Mouse (Mus musculus): Measurements from ENCODE around the gene Nr1h2. TPM values are rescaled to one million over a fixed set of nuclear protein-coding genes. Genes with fewer than 3 reads are reported as not detected.

Gene Nr1h2
- total RNA-seq, 2 experiments from 2014 or later, result 32.0 to 34.4 TPM

DNA sequence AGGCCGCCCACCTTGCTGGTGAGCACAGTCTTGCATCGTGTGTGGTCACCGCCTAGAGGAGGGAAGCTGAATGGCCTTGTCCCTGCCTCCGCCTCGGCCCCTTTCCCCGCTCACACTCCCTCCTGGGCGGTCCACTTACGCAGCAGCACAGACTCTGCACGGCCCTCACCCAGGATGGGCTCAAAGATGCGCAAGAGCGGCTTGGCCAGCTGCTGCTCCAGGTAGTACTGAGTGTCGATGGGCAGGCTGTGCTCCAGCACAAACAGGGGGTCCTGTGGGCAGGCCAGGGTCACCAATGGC, 20.1 kb downstream of the Nr1h2 start:
- ATAC-seq (replicated peaks; ENCODE audit: low FRiP score, poor library complexity, severe bottlenecking), result no peak

DNA sequence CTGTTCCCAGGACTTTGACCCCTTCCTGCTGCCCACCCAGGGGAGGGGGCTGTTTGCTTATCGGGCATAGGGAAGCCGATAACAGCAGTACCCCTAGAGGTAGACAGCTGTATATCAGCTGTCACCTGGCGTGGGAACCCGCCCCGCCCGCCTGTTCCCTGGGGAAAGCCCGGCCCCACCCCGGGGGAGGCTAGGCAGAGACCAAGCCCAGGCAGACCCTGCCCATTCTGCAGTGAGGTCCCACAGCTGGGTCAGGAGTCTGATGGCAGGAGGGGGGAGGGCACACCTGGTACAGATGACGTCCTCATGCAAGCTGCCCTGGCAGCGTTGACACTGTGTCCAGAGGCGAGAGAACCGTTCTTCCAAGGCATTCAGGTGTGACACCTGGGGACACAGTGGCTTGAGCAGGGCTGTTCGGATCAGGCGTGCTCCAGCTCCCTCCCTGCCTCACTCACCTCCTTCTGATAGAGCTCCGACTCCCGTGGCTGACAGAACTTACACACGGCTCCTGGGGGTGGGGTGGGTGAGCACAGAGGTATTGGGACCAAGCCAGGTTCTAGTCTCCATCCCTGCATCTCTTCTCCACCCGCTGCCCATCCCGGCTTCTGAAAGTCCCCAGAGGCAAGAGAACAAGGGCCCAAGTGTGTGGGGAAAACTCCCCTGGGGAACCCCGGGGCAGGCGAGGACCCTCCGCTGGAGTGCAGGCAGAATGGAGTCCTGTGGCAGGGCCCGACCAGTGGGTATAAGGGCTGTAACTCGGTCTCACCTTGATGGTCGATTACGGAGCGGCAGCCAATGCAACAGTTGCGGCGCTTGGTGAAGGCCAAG, 20.6 kb downstream of the Nr1h2 start:
- ATAC-seq (replicated peaks; ENCODE audit: low FRiP score, poor library complexity, severe bottlenecking), result no peak

DNA sequence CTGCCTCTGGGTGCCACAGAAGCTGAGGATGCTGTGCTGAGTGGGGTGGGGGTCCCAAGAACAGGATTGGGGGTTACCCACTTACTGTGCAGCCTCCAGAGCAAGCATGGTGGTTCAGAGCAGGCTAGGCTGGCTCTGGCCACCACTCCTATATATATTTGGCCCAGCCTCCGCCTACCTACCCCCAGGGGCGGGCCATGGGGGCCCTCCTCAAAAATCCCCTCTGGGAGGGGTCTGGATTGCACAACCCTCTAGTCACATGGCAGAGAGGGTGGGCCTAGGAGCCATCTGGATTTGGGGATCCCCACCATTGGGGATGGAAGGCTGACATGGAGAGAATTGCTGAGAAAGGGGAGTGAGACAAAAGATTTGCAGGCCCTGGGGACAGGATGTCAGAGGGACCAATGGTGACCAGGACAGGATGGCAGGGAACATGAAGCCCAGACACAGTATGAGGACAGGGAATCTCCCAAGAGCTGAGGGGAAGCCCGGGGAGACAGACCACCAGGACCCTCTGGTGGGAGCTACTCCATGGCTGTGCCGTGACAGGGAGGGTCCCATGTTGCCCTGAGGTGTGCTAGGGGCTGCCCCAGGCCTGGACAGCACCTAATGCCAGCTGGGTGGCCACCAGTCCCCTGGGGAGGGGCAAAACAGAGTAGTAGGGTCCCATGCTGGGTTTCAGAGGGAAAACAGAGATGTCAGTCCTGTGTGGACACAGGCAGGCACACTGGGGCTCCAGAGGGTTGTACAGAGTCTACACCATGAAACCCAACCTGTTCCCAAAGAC, 21.6 kb downstream of the Nr1h2 start, which contains the start of gene Spib:
Spib (minus strand) TSS at position 126 of the 787 bp plus-strand sequence.
- ATAC-seq (replicated peaks; ENCODE audit: low FRiP score, poor library complexity, severe bottlenecking), result no peak

DNA sequence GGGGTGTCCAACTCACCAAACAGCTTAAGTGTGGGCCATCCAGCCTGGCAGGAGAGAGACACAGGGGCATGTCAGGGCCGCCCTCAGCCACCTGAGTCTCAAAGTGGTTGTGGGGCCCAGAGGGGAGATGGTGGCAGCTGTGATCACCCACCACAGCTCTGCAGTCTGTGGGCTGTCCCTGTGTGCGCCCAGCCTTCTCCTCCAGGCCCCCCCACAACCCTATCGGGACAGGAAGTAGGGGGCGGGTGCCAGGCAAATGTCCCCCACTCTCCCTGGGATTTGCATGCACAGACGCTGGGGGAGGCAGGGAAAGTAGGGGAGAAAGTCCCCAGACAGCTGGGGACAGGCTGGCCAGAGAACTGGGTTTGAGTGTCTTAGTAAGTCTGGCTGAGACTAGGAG, 22.5 kb downstream of the Nr1h2 start:
- ATAC-seq (replicated peaks; ENCODE audit: low FRiP score, poor library complexity, severe bottlenecking), result no peak

DNA sequence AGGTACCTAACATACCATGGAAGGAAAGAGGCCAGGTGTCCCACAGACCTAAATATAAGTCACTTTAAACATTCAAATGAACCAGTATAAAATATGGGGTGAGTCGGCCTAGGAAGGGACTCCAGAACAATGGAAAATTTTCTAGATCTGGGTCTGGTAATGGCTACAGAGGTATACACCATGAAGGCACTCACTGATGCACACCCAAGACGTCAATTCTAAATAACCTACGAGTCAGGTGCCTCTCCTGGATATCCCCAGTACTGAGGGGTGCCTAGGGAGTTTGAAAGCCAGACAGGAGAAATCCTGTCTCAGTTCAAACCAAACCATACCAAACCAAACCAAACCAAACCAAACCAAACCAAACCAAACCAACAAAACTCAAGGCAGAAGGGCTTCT, 23.2 kb downstream of the Nr1h2 start:
- ATAC-seq (replicated peaks; ENCODE audit: low FRiP score, poor library complexity, severe bottlenecking), result no peak

DNA sequence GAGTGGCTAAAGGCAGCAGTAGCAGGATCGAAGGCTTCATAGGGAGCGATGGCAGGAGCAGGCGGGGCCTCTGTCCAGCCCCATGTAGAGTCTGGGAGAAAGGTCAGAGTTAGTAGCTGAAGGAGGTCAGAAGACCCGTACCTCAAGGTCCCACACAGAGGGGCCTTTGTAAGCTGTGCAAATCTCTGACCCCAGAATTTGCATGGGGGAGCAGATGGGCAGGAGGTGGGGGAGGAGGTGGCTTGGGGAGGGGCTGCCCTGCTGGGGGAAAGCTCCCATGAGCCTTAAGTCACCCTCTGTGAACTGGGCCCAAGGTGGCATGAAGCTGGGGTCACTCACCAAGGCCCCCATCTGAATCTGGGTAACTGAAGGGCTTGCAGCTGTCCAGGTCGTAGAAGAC, 24.2 kb downstream of the Nr1h2 start:
- no peak for ATAC-seq (replicated peaks; ENCODE audit: low FRiP score, poor library complexity, severe bottlenecking)

DNA sequence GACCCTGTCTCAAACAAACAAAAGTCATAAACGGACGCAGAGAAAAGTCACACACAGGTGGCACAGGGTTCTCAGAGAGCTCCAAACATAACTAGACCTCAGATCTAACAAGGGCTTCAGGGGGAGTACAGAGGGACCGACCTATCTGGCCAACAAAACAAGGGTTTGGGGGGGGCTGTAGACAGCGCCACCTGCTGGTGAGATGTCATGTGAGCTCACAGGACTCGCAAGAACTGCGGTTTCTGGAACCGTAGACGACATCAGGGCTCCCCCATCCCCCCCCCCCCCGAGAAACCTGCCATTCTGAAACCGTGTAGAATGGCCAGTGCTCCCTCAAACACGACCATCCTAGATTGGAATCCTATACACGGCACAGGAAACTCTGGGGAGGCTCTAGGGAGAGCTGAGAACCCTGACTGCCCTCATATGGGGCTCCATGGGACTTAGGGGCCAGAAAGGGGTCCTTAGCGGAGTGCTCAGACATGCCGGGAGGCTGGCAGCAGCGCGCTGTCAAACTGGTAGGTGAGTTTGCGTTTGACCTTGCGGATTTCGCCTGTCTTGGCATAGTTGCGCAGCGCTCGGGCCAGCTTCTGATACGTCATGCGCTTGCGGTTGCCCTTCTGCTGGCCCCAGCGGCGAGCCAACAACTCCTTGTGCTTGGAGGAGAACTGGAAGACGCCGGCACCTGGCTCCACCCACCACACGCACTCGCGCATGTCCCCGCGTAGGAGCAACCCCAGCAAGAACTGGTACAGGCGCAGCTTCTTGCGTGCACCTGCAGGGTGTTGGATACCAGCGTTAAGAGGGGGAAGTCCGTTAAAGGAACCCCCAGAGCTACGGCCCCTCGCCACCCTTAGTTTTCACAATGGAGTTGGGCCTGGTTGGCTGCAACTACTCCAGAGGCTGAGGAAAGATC, 26.0 kb downstream of the Nr1h2 start:
- ATAC-seq (replicated peaks; ENCODE audit: low FRiP score, poor library complexity, severe bottlenecking), result no peak

DNA sequence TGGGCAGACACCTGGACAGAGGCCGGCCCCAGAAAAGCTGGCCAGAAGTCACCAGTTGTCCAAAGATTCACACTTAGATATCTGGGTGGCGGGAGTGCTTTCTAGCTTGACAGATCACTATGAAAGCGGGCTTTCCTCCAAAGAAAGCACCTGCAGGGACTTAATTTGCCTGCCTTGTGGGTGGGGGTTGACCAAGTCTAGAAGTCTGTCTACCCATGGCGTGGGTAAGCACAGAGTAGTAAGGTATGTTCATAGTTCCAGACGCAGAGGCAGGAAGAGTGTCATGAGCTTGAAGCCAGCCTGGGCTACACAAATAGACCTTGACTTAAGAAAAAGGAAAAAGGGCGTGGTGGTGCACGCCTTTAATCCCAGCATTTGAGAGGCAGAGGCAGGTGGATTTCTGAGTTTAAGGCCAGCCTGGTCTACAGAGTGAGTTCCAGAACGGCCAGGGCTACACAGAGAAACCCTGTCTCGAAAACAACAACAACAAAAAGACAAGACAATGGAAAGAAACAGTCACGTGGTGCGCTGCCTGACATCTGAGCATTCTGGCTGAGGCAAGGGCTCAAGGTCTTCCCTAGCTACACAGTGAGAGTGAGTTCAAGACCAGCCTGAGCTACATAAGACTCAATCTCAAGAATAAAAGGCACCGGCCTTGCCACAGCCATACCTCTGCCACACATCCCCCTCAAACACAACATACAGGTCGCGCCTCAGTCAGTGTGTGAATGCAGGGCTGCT, 27.2 kb downstream of the Nr1h2 start:
- no peak for ATAC-seq (replicated peaks; ENCODE audit: low FRiP score, poor library complexity, severe bottlenecking)

DNA sequence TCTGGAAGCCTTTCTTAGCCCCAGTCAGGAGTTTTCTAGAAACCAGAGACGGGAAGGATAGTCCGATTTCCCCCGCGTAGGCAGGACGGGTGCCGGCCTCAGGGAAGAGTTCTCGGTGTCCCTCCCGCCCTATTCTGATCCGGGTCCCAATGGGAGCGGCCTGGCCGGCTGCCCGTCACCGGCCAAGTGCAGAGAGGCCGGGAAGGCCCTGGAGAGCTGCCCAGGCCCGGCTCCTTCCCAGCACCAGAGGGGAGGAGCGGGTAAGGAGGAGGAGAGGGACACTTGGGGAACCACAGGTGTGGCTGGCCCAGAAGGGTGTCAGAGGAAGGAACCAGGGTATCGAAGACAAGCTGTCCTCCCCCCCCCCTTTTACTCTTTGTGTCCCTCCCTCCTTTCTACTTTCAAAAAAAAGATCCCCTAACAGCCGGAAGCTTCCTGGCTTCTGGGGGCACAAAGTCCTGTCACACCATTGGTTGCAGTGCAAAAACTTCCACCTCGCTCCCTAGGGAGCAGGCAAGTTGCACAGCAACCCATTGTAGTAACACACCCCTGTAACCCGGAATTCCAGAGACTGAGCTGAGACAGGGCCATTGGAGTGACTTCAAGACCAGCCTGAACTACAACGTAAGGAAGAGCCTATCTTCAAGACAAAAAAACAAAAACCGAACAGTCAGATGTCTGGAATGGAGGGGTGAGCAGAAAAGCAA, 28.5 kb downstream of the Nr1h2 start:
- no peak for ATAC-seq (replicated peaks; ENCODE audit: low FRiP score, poor library complexity, severe bottlenecking)

DNA sequence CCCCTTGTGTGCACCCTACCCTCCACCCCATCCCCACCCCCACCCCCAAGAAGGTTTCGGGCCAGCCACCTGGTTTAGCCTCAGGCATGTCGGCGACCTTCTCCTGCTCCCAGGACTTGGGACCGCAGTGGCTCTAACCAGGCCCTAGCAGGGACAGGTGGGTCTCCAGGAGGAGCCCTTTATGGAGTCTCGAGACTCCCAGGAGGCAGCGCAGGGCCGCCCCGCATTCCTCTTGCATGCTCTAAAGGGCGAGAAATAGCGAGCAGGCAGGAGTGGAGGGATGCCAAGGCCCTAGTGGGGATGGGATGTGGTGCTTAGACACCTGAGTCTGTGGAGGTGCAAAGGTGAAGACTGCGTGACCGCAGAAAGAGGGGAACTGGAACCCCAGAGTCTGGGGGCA, 29.2 kb downstream of the Nr1h2 start, which contains the start of gene Mybpc2:
Mybpc2 (minus strand) TSS at position 155 of the 400 bp plus-strand sequence.
- no peak for ATAC-seq (replicated peaks; ENCODE audit: low FRiP score, poor library complexity, severe bottlenecking)

DNA sequence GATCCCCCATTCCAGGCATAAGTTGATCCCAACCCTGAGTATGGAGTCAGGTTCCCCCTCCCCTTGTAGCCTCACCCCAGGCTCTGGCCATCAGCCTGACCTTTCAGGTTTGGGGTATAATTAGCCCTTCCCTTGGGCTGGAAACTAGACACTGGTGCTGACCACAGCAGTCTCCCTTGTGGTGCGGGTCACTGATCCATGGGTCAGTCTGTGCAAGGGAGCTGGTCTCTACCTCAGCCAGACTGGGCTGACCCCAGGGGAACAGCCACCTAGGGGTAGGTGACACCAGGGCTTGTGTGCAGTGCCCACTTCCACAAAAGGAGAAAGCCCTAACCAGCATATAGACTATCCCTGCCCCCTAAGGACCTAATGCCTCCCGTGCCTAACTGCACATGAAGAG, 30.7 kb downstream of the Nr1h2 start:
- no peak for ATAC-seq (replicated peaks; ENCODE audit: low FRiP score, poor library complexity, severe bottlenecking)

DNA sequence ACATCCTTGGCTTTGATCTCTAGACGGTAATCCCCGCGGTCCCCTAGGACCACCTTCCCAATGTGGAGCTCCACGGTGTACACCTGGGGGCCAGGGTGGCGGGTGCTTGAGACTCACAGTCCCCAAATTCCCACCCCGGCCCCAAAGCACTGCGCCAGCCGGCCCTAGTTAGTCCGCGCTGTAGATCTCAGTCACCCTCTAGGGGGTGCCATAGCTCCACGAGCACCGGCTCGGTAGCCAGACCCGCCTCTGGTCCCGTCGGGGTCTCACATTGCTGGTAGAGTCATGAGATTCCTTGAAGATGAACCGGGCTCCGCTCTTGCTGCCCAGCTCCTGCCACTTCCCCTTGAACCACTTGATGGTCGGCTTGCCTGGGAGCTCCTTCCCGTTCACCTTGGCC, 32.0 kb downstream of the Nr1h2 start:
- peak; percentile 22; the same call in 1 of the 2 replicates for ATAC-seq (replicated peaks; ENCODE audit: low FRiP score, poor library complexity, severe bottlenecking)

DNA sequence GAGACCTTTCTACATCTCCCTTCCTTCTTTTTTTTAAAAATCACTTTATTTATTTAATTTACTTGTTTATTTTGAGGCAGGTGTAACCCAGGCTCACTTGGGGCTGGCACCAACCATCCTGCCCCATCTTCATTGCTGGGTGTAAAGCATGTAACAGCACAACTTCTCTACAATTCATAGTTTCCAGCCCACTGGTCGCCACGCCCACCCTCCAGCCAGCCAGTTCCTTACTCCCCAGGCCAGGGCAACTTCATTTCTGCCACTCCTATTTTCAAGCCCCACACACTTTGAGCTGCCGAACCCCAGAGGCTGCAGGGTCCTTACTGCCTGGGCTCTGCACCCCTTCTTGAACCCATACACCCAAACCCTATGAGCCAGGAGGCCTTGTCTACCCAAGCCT, 32.8 kb downstream of the Nr1h2 start:
- no peak for ATAC-seq (replicated peaks; ENCODE audit: low FRiP score, poor library complexity, severe bottlenecking)

DNA sequence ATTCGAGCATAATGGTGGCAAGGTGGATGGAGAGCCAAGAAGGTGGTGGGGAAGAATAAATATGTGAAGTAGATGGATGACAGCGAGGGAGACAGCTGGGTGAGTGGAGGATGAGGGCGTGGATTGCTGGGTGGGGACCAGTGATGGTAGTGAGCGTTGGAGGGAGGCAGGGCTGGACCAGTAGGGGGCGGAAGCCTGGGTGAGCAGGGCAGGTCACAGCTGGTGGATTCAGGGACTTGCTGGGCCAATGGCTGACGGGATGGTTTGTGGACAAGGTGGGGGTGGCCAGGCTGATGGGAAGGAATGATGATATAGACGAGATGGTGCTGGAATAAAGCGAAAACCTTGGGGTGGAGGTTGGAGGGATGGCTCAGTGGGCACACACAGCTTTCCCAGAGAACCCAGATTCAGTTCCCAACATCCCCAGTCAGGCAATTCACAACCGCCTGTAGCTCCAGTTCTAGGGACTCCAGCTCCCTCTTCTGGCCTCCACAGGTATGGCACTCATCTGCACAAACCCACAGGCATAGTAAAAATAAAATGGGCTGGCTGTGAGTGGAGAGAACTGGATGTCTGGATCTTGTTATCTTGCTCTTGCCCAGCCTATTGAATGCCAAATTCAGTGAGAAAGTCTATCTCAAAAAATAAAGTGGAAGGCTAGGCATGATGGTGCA, 34.4 kb downstream of the Nr1h2 start:
- peak; percentile 52 for ATAC-seq (replicated peaks; ENCODE audit: low FRiP score, poor library complexity, severe bottlenecking)

DNA sequence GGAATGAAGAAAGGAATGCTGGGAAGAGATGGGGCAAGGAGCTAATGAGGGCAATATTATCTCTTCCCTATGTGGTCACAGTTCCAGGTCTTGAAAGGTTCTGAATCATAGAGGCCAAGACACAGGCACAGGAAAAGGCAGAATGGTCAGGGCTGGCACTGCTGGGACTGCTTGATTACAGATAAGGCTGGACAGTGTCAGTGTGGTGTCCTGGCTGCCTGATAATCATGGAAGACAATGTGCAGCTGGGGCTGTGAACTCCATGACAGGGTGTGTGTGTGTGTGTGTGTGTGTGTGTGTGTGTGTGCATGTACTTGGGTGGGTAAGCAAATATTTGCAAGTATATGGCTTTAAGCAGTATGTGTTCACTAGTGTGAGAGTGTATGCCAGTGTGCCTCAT, 46.3 kb downstream of the Nr1h2 start:
- no peak for ATAC-seq (replicated peaks; ENCODE audit: low FRiP score, poor library complexity, severe bottlenecking)

DNA sequence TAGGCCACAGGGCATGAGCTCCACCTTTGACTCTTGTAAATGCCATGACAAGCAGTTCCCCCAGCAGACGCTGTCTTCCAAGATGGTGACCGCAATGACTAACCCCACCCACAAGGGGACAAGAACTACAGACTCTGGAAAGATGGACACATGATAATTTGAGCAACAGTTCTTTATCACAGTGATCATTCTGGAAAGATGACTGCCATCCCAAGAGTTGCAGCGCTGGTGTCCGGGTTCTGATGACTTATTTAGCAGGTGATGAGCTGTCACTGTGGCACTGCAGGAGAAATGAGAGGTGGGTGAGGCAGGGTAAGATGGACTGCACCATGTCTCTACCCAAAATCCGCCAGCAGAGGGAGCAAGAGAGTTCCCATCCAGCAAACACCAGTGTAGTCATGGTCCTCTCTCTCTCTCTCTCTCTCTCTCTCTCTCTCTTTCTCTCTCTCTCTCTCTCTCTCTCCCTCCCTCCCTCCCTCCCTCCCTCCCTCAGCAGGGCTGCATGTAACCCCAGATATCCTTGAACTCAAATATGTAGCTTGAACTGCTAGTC, 52.1 kb downstream of the Nr1h2 start:
- peak; percentile 66 for ATAC-seq (replicated peaks; ENCODE audit: low FRiP score, poor library complexity, severe bottlenecking)

DNA sequence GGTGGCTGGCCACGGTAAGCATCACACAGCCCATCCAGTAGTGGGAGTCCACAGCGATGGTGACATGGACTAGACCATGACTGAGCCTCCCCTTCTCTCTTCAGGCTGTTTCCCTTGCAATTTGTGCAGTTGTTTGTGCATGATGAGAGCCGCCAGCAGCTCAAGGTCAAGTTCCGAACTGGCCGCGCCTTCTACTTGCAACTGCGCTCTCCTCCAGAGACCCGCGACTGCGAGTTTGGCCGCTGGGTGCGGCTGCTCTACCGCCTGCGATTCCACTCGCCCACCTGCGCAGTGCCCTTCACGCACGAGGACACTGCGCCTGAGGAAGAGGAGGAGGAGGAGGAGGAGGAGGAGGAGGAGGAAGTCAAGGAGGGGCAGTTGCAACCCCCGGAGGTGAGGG, 53.7 kb downstream of the Nr1h2 start:
- no peak for ATAC-seq (replicated peaks; ENCODE audit: low FRiP score, poor library complexity, severe bottlenecking)

All from erythroblast, adult 5-6 weeks (primary cell).